Mouse (Mus musculus) frontal cortex, postnatal 36 days (tissue): Measurements from ENCODE around the gene Tmem11.
A peak's percentile ranks its signal among the peaks of the same experiment; 100 is the strongest.
"Not testable (repeated sequence)": the region's sequence is repeated elsewhere in the genome, so short reads cannot be mapped to it uniquely, and the experiment has no call there.

Experiments used
- DNase-seq, 2 experiments: peaks; one replicate each; pipeline ENCODE4 v3.0.0; 2022; ENCODE audit warnings: low spot score in 2 of 2

Gene Tmem11

DNA sequence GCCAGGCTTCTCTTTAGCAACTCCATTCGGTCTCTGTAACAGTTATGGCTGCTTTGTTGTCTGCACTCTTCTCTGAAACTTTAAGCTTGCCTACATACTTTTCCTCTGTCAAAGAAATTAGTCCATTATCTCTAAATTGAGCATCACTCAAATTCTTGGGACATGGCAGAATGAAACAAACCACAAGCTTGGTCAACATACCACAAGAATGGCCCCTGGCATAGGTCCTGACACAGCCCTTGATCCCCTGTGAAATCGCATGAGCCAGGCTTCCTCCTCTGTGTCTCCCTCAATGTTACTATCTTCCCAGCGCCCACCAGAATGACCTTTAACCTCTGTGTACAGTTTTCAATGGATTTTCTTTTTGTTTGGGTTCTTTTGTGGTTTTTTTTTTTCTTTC, 3.3 kb upstream of the Tmem11 start:
- DNase-seq, result no peak

DNA sequence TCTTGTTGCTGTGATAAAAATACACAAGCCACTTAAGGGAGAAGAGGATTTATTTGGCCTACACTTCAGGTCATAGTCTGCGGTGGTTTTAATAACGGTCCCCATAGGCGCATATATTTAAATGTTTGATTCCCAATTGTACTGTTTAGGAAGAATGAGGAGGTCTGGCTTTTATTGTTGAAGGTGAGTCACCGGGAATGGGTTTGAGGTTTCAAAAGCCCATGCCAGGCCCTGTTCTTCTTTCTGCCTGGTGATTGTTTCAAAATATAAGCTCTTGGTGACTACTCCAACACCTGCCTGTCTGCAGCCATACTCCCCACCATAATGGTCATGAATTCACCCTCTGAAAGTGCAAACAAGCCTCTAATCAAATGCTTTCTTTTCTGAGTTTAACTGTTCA, 1.5 kb upstream of the Tmem11 start:
- DNase-seq, result no peak

DNA sequence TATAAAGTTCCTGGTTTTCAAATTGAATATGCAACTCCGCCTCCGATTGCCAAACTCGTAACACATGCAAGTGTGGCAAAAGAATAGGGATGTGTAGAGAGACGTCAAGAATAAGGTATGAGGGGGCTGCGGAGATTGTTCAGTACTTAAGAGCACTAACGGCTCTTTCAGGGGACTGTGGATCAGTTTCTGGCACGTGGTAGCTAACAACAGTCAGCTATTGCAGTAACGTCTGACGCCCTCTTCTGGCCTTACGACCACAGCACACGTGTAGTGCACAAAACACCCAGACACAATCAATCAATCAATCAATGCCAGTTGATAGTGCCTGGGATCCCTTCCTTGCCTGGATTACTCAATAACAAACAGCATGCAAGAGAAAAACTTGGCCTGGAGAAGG, 351 bp upstream of the Tmem11 start:
- peak in 1 of 2 experiments; percentile 41 for DNase-seq

DNA sequence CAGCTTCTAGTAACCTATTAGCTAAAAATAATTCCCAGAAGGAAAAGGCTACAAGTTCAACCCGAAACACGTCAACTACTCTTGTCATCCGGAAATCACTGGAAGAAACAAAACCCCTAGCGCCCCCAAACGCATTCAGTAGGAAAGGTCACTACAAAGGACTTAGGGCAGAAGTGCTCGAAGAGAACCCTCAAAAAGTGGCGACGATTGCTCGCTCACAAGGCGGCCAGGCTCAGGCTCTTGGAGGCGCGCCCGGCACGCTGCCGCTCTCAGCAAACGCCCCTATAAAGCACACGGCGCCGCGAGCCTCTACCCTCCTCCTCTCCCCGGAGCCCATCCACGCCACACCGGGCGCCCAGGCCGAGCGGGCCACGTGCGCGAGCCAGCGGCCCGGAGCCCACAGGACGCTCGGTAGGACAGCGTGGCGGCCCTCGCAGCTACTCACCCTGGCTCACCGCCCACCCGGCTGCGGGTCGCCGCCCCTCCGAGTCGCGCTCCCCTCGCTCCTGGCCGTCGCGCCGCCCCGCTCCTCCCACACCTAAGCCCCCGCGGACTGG, 938 bp downstream of the Tmem11 start:
- DNase-seq, result peak in 1 of 2 experiments; percentile 41

DNA sequence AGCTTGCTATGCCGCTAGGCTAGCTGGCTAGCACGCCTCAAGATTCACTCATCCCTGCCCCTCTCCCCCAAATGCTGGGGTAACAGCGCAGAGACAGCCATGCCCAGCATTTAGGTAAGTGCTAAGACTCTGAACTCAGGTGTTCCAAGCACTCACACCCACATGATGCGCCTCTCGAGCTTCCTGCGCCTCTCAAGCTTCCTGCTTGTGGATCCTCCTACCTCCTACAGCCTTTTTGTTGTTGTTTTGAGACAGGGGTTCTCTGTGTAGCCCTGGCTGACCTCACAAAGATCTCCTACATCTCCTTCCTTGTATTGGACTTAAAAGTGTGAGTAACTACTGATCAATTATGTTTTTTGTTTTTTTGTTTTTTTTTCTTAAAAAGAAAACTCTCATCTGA, 6.0 kb downstream of the Tmem11 start:
- no peak for DNase-seq

DNA sequence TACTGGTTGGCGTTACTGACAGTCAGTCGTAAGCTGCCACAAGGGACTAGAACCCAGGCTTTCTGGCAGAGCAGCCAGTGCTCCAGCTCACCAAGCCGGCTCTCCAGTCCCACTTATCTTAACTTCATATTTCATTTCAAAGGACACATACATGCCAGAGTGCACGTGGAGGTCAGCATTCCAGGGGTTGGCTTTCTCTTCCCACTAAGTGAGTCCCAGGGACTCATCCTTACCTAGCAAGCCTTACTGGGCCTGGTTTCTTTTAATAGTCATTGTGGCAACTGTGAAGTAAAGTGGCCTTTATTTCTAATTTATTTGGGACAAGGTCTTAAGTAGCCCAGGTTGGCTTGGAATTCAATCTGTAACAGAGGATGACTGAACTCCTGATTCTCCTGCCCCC, 7.7 kb downstream of the Tmem11 start:
- no peak for DNase-seq

DNA sequence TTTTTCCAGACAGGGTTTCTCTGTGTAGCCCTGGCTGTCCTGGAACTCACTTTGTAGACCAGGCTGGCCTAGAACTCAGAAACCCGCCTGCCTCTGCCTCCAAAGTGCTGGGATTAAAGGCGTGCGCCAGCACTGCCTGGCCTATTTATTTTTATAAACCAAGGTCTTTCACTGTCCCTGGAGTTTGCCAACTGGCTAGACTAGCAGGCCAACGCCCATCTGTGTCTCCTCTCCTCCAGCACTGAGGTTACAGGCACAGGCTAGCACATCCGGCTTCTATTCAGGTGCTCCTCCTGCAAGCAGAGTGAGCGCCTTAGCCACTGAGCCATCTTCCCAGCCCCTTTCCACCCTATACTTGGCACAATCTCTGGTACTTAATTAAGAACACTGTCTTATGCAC, 9.6 kb downstream of the Tmem11 start:
- not testable (repeated sequence) for DNase-seq

DNA sequence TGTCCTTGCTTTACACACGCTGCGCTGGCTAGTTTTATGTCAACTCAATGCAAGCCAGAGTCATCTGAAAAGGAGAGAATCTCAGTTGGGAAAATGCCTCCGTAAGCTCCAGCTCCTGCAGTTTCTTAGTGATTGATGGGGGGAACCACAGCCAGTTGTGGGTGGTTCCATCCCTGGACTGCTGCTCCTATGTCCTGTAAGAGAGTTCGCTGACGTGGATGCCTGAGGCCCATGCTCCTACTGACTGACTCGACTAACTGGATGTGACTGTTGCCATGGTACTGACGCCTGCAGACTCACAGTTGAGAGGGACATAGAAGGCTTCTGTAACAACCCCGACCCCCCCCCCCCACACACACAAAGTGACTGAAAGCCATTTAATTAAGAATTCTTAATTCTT, 11.2 kb downstream of the Tmem11 start:
- DNase-seq, result no peak

DNA sequence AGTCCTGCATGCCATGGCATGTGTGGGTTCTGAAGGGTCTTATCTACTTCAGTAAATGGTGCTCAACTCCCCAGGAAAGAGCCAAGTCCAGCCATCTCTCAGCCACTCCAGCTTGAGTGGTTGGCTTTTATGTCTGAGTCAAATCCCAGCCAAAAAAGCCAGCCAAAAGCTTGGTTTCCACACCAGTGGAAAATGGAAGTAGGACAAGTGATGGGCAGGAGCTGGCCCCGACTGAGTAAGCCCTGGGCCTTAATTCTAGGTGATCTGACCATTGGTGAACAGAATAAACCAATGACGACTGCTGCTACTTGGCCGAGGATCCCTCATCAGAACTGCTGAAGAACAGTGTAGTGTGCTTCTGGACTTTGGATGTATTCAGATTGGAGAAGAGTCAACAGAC, 11.6 kb downstream of the Tmem11 start:
- no peak for DNase-seq

DNA sequence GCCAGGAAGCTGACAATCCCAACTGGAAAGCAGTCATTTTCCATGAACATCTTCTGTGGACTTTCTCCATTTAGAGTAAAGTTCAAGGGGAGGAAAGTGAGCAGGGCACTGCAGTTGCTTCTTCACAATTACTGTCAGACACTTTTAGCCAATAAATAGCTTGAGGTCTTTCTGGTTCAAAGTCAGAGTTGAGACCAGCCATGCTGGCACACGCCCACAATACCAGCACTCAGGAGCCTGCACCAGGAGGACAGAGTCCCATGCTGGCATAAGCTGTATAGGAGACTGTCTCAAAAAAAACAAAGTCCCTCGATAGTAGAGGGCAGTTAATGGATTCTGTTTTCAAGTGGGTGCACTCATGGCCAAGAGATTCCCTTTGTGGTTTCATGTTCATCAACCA, 13.1 kb downstream of the Tmem11 start:
- no peak for DNase-seq

DNA sequence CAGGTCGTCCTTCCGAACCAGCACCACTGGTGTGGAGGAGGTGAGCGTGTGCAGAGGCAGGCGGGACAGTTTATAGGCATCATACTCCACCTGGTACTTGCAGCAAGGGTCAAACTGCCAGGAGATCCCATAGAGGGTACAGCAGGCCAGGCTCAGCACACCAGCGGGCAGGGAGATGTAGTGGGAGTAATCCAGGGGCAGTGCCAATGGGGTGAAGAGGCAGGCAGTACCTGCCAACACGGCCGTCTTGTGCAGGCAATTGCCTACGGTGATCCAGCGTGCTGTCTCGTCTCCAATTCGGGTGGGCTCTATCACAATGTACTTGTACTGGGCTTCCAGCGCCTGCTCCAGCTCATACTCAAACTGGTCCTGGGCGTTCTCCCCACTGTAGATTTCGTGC, 14.2 kb downstream of the Tmem11 start:
- no peak for DNase-seq

DNA sequence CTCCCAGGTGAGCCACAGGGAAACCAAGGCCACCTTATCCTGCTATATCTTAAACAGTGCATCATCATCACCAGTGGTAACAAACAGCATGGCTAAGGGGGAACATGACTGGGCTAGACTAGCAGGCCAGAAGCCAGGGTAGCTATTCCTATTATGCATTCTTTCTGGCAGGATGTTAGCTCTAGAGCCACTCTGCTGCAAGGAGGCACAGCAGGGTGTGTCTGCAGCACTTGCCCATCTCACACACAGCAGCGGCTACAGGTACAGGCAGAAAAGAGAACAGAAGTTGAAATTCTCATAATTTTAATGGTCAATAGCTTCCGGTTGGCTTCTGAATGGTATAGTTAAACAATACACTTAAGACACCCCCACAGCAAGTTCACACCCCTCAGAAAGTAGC, 14.9 kb downstream of the Tmem11 start:
- DNase-seq, result no peak

DNA sequence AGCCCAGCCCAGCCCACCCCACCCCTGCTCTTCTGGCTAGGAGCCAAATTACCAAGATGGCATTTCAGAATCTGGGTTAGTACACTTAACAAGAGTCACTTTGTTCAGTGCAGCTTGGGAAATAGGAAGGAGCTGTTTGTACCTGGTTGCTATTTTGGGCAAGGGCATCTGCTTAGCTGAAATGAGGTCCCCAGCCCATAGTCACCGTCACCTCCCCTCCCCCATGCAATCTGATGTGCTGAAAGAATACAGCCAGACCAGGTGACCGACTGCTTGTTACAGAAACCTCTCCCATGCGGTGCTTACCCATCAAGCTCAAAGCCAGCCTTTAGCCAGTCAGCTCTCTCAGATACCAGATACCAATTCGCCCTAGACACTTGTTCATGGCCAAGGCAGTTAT, 15.9 kb downstream of the Tmem11 start:
- DNase-seq, result no peak

DNA sequence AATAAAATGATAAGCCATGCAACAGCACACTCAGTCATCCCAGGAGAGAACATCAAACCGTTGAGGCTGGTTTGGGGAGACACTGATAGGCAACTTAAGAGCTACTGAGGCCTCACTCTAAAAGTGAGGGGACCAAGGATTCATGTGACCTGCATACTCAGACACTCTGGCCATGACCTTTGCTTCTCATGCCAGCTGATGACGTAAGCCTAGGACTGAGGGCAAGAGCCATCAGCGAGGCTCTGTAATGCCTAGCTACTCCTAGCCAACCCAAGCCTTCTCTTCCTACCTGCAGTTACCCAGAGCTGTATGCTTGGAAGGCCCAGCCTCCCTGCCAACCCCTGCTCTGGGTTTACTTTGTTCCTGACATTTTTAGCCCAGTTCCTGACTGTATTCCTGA, 17.1 kb downstream of the Tmem11 start:
- DNase-seq, result no peak

DNA sequence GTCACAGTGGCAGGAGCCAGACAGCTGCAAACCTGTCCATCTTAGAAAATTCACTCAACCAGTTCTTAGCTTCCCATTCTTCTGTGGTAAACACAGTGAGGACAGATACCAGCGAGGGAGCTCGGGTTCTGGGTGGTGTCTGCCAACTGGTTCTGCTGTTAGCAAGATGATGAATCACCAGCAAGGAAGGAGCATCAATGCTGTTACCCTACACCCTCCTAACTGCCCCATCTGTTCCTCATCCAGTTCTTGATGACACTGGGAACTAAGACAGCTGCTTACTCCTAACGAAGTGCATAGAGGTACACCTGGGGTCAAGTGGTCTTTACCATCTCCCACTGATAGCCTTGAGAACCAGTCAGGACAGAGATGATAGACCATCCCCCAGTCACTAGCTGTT, 22.5 kb downstream of the Tmem11 start:
- peak; percentile 21 to 24 for DNase-seq

DNA sequence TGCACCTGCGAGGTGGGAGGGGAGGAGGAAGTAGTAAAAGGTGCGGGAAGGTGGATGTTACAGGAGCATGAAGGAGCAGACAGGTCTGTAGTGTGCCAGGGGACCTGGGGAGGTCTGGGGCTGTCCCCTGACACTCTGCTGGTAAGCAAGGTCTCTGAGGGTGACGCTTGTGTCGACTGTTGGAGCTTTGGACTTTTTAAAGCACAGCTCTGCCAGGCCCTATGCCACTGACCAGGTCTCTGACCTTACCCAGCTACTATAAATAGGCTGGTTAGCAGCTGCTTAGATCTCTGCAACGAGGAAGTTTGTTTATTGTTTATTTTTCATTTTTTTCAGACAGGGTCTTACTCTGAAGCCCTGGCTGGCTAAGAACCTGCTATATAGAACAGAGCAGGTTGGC, 33.7 kb downstream of the Tmem11 start:
- DNase-seq, result no peak

DNA sequence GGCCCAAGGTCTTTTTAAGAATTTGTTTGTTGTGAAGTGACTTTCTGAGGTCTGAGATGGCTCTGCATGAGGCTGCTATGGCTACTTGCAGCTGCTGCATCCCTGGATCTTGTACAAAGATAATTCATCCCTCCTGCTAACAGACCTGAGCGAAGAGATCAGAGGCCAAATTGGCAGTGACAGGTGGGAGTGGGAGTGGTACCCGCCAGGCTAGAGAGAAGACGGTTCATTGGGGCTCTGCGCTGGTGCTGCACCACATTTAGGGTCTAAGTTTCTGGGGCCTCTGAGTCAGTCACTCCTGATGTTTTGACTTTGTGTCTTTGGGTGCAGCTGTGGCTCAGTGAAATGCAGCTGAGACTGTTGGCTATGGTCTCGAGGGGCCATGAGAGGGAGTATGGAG, 35.7 kb downstream of the Tmem11 start:
- DNase-seq, result no peak

DNA sequence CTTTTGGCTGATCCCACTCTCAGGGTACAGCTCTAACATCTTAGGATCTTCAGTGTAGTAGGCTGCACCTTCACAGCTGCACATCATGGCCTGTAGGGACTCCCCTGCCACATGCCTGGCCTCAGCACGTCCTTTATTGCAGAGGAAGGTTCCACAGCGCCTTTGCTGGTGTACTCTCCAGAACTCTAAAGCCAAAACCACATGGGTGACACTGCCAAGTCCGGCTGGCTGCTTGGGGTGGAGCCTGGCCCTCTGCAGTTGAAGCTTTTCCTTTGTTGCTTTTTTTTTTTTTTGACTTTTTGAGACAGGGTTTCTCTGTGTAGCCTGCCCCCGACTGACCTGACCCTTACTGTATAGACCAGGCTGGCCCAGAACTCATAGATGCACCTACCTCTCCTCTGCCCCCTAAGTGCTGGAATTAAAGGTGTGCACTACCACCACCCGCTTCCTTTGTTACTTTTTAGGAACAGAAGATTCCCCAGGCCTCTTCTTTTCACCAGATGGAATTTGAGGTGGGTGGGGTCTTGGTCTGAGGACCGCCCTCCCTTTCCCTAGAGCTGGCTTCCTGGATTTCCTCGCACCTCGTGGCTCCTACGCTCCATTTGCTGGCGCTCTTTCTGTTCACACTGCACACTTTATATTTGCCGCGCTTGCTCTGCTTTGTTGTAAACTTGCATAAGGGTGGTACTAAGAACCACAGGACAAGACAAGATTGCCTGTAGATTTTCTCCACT, 37.4 kb downstream of the Tmem11 start:
- DNase-seq, result no peak

DNA sequence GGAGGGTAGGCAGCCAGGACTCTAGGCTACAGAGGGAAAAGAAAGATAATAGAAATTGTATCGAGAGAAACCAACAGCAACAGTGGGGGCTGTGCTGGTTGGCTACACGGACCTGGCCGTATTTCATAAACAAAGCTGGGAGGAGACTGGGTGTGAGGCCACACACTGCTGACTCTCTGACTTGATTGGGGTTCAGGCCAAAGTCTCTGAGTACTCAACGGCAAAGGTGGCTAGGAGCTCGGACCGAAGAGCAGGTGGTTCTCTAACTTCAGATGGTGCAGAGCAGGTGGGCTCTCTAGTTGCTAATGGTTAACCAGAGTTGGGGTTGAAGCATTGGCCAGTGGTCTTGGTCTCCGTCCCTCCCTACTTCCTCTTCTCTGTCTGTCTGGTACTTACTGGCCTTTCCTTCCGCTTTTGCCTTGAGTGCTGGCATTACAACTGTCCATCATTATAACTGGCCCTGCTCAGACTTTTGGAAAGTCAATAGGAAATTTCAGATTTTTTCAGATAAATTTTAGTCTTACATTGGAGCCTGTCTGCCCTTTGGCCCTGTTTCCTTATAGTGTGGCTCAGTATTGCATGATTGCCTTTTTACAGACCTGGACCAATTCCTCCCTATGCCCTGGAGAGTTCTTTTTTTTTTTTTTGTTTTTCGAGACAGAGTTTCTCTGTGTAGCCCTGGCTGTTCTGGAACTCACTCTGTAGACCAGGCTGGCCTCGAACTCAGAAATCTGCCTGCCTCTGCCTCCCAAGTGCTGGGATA, 41.2 kb downstream of the Tmem11 start:
- no peak for DNase-seq

DNA sequence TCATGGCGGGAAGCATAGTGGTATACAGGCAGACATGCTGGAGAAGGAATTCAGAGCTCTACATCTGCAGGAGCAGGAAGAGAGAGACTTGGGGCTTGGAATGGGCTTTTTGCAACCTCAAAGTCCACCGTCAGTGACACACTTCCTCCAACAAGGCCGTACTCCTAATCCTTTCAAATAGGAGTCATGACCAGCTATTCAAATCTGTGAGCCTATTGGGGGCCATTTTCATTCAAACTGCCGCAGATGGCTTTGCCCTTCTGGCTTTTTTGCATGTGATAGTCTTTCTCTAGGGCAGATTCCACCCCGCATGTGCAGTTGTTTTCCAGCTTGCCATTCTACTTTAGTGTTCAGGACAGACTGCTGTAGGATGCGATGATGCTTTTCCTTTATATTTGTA, 42.2 kb downstream of the Tmem11 start:
- DNase-seq, result no peak

DNA sequence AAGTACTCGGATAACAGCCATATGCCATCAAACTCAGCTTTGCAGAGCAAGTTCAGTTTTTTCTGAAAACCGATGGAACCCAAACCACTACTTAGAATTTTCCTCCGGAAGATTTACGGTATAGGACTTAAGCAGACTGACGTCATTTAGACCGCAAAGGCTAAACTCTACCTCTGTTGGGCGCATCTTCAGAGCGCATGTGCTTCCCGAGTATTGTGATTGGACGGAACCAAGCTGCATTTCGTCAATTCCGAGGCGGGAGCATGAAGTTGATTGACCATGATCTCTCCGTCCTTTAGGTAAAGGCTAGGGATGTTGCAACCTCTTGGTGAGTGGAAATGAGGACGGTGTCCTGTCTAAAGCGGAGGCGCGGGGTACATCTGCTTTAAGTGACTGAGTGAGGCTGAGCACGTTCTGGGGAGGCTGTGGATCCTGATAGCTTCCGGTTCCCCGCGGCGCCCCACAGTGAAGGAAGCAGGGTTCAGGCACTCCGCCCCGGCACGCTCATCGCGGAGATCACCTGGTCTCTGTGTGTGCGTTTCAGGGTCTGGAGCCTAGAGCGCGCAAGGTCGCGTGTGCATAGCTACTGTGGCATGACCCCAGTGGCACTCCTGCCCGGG, 48.5 kb downstream of the Tmem11 start, which contains the start of gene Dhrs7b:
Dhrs7b (plus strand) TSS at position 199 of the 620 bp plus-strand sequence.
- peak; percentile 89 to 95 for DNase-seq

DNA sequence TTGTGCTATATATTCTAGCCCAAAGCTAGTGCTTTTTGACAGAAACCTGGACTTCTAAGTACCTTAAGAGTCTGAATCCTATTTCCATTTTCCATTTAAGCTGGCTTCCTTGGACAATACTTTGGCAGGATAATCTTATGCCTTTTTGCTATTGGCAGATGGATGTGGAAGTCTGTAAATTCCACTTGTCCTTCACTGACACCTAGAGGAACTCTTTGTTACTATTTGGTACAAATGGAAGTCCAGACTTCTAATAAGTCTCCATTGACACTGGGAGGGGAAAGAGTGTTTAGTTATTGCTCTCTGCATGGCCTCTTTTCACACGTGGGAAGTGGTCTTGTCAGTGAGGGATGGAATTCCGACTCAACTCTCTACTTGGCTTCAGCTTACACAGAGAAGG, 50.2 kb downstream of the Tmem11 start:
- DNase-seq, result no peak
